Mouse (Mus musculus) lung, embryonic 16.5 days (tissue): Measurements from ENCODE around the gene Tm4sf5. TPM values are rescaled to one million over a fixed set of nuclear protein-coding genes. Genes with fewer than 3 reads are reported as not detected.

Experiments used
- ATAC-seq: fragments of 200-750 bp; cut with Nextera tagmentation; 2 replicates; pipeline ENCODE4 v1.8.0; 2017; ENCODE audit warnings: low read depth, mild to moderate bottlenecking, moderate library complexity
- H3K27ac ChIP-seq: fragments of 300-500 bp; sonication (generic); 2 replicates; pipeline ENCODE4 v1.5.1; 2014; ENCODE audit warnings: mild to moderate bottlenecking, control low read depth, low read length
- H3K27me3 ChIP-seq: fragments of 300-500 bp; sonication (generic); 2 replicates; pipeline ENCODE4 v1.6.1; 2014; ENCODE audit warnings: low read depth, low read length, mixed read lengths; ENCODE audit not compliant: control insufficient read depth, insufficient read depth
- H3K36me3 ChIP-seq: fragments of 300-500 bp; sonication (generic); 2 replicates; pipeline ENCODE4 v1.6.1; 2014; ENCODE audit warnings: low read length; ENCODE audit not compliant: control insufficient read depth, insufficient read depth
- H3K4me1 ChIP-seq: fragments of 300-500 bp; sonication (generic); replicated peaks from 2 replicates; pipeline ENCODE4 v1.6.1; 2014; ENCODE audit warnings: low read length, mixed read lengths; ENCODE audit not compliant: control insufficient read depth, insufficient read depth
- H3K4me2 ChIP-seq: fragments of 300-500 bp; sonication (generic); 2 replicates; pipeline ENCODE4 v1.6.1; 2014; ENCODE audit warnings: low read depth, low read length, control low read depth
- H3K4me3 ChIP-seq: fragments of 300-500 bp; sonication (generic); 2 replicates; pipeline ENCODE4 v1.5.1; 2014; ENCODE audit warnings: mild to moderate bottlenecking, low read length, control low read depth
- H3K9ac ChIP-seq: fragments of 300-500 bp; sonication (generic); 2 replicates; pipeline ENCODE4 v1.6.1; 2014; ENCODE audit warnings: low read length, control low read depth
- H3K9me3 ChIP-seq: fragments of 300-500 bp; sonication (generic); 2 replicates; pipeline ENCODE4 v1.6.1; 2016; ENCODE audit warnings: low read length; ENCODE audit not compliant: control insufficient read depth
- WGBS: fragments of 180-500 bp; shearing (Covaris S2); extraction: QIAGEN DNeasy Blood & Tissue Kit; methylation state at CpG from one replicate; pipeline ENCODE4 v1.1.7; 2014; 5-methylcytosine and 5-hydroxymethylcytosine counted together
- polyA plus RNA-seq: library from polyadenylated mRNA; unstranded; fragments of >200 nt; fragmentation: Nextera tagmentation; extraction: Ambion mirVana; gene quantifications from 2 replicates; pipeline ENCODE4 v1.2.1, GENCODE M21; 2015

Gene Tm4sf5
- polyA plus RNA-seq, 1 experiment from 2014 or later = 2.0 TPM

DNA sequence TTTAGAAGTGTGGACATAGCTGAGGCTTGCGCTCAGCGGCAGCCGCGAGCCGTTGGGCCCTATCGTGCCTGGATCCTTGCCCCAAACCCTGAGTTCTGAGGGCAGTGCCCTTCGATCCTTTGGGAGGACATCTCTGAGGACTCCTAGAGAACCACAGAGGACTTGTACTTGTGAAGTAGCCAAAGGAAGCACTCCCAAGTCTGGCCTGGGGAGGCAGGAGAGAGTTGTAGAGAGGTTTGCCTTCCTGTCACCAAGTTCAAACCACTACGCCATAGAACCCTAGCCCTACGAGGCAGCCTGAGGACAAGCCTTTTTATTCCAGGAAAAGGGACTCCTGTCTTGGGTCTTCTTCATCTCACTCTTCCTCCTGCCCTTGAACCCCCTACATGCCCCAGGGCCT is 52.5 kb downstream of the Tm4sf5 start:
- no peak for ATAC-seq
- Histone ChIP-seq H3K36me3 (peaks cover 2% of the 10 kb centered on the region; the same call in 1 of the 2 replicates), H3K27ac (no peak overlapping the region), H3K27me3 (no peaks in the 10 kb centered on the region), H3K4me3 (no peak overlapping the region), H3K4me1 (peaks cover 7% of the 10 kb centered on the region), H3K9ac (no peak overlapping the region), H3K4me2 (no peak overlapping the region), H3K9me3 (no peaks in the 10 kb centered on the region)
- WGBS = 85% methylated on average over 9 of the region's 9 CpGs

Other genes starting within 250 kb of the Tm4sf5 start
- 6.9 and 7.8 TPM in 2 replicates for gene Alox12, start 249.9 kb upstream of the Tm4sf5 start, polyA plus RNA-seq
- 0.35 and 1.1 TPM in 2 replicates for gene Alox12e, start 182.6 kb upstream of the Tm4sf5 start, polyA plus RNA-seq
- 0.70 and 0.72 TPM in 2 replicates for gene Alox15, start 153.2 kb upstream of the Tm4sf5 start, polyA plus RNA-seq
- gene Pelp1, start 95.2 kb upstream of the Tm4sf5 start, polyA plus RNA-seq = 36.3 and 37.3 TPM in 2 replicates
- gene Arrb2, start 72.6 kb upstream of the Tm4sf5 start, polyA plus RNA-seq = 14.1 and 15.0 TPM in 2 replicates
- gene Med11, start 53.3 kb upstream of the Tm4sf5 start, polyA plus RNA-seq = 39.8 and 43.7 TPM in 2 replicates
- 0.48 and 1.0 TPM in 2 replicates for gene Zmynd15, start 45.8 kb upstream of the Tm4sf5 start, polyA plus RNA-seq
- 7.5 and 8.3 TPM in 2 replicates for gene Cxcl16, start 45.3 kb upstream of the Tm4sf5 start, polyA plus RNA-seq
- 0.34 and 0.72 TPM in 2 replicates for gene Vmo1, start 9.4 kb downstream of the Tm4sf5 start, polyA plus RNA-seq
- gene Gltpd2, start 14.0 kb downstream of the Tm4sf5 start, polyA plus RNA-seq = 0.54 and 0.73 TPM in 2 replicates
- 711 and 738 TPM in 2 replicates for gene Psmb6, start 20.1 kb downstream of the Tm4sf5 start, polyA plus RNA-seq
- not detected in 2 replicates for gene Gm40193, start 27.7 kb downstream of the Tm4sf5 start, polyA plus RNA-seq
- 12.5 and 13.1 TPM in 2 replicates for gene Pld2, start 34.8 kb downstream of the Tm4sf5 start, polyA plus RNA-seq
- gene Mink1, start 57.6 kb downstream of the Tm4sf5 start, polyA plus RNA-seq = 10.3 and 10.5 TPM in 2 replicates
- gene 4930544D05Rik, start 110.6 kb downstream of the Tm4sf5 start, polyA plus RNA-seq = not detected in 2 replicates
- 0.33 TPM in 1 of 2 replicates, not detected in the other for gene Chrne, start 114.0 kb downstream of the Tm4sf5 start, polyA plus RNA-seq
- 0.35 and 0.50 TPM in 2 replicates for gene Gp1ba, start 133.9 kb downstream of the Tm4sf5 start, polyA plus RNA-seq
- gene Rnf167, start 142.0 kb downstream of the Tm4sf5 start, polyA plus RNA-seq = 129 and 134 TPM in 2 replicates
- gene Slc25a11, start 142.2 kb downstream of the Tm4sf5 start, polyA plus RNA-seq = 156 and 171 TPM in 2 replicates
- 1,825 and 2,189 TPM in 2 replicates for gene Pfn1, start 149.4 kb downstream of the Tm4sf5 start, polyA plus RNA-seq
- gene Eno3, start 152.0 kb downstream of the Tm4sf5 start, polyA plus RNA-seq = 37.9 and 56.8 TPM in 2 replicates
- gene Spag7, start 164.2 kb downstream of the Tm4sf5 start, polyA plus RNA-seq = 159 and 172 TPM in 2 replicates
- gene Camta2, start 182.9 kb downstream of the Tm4sf5 start, polyA plus RNA-seq = 14.8 and 15.6 TPM in 2 replicates
- gene Inca1, start 194.9 kb downstream of the Tm4sf5 start, polyA plus RNA-seq = 1.5 and 1.9 TPM in 2 replicates
- 3.2 and 3.4 TPM in 2 replicates for gene Kif1c, start 195.3 kb downstream of the Tm4sf5 start, polyA plus RNA-seq